Mouse (Mus musculus): ENCODE data around the gene Sh3glb2. TPM values are rescaled to one million over a fixed set of nuclear protein-coding genes. Genes with fewer than 3 reads are reported as not detected.

Sh3glb2 gene
- 19.1 and 20.9 TPM in 2 replicates for polyA plus RNA-seq (2012; rRNA removed)

GRCm38 (mm10) chr2:30358533-30359531 is at the start of gene Sh3glb2:
Sh3glb2 (minus strand) TSS chr2:30359337.

GRCm38 (mm10) chr2:30392114-30392576 is 33.0 kb upstream of the Sh3glb2 start, which contains the start of gene Dolpp1:
Dolpp1 (plus strand) TSS chr2:30392254.

DNA sequence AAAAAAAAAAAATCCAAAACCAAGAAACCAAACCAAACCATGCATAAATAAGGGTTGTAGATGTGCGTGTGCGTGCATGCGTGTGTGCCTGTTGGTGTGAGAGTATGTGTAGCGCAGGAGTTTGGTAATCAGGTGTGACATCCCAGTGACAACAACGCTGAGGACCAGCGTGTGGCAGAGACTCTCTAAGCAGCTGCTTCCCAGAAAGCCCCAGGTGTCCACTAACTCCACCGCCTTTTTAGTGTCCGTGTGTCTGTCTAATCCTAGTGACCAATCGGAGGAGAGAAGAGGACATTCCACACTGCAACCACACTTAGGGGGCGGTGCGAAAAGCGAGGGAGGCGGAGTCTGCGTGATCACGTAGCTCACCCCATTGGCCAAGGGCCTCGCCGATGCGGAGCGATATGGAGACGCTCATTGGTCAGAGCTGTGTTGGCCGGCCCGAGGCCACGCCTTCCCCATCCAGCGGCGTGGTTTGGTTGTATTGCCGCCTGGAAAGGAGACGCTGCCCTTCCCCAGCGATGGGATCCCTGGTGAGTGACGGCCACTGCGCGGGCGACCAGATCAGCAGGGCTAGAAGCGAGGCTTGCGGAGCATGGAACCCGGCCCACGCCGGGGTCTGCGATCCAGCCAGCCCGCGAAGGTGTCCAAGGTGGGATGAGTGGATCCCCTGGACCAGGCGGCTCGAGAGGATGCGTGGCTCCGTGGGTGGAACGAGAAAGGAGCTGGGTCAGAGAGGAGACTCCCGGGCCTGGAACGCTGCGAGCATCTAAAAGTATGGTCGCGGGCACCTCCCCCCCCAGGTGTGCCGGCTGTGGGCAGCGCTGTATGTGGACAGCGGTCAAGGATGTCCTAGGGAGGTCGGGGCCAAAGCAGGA is 4.9 kb upstream of the Sh3glb2 start, which contains the start of gene Miga2:
Gene Miga2 (plus strand): TSS at position 461 of the 878 bp plus-strand sequence.

Other genes with a start within 250 kb of the Sh3glb2 start
- gene Zer1, start 234.8 kb downstream of the Sh3glb2 start, polyA plus RNA-seq (2012; rRNA removed) = 6.6 and 7.7 TPM in 2 replicates
- 9.1 and 11.7 TPM in 2 replicates for gene Tbc1d13, start 225.6 kb downstream of the Sh3glb2 start, polyA plus RNA-seq (2012; rRNA removed)
- gene Endog, start 187.8 kb downstream of the Sh3glb2 start, polyA plus RNA-seq (2012; rRNA removed) = 10.4 and 12.0 TPM in 2 replicates
- gene Spout1, start 180.9 kb downstream of the Sh3glb2 start, polyA plus RNA-seq (2012; rRNA removed) = 21.1 and 21.7 TPM in 2 replicates
- gene Kyat1, start 153.5 kb downstream of the Sh3glb2 start, polyA plus RNA-seq (2012; rRNA removed) = 13.0 and 14.4 TPM in 2 replicates
- 3.1 and 3.7 TPM in 2 replicates for gene Lrrc8a, start 121.6 kb downstream of the Sh3glb2 start, polyA plus RNA-seq (2012; rRNA removed)
- 0.84 and 0.92 TPM in 2 replicates for gene Gm28035, start 118.8 kb downstream of the Sh3glb2 start, polyA plus RNA-seq (2012; rRNA removed)
- 15.2 and 18.6 TPM in 2 replicates for gene Phyhd1, start 93.1 kb downstream of the Sh3glb2 start, polyA plus RNA-seq (2012; rRNA removed)
- gene Gm28038, start 78.3 kb downstream of the Sh3glb2 start, polyA plus RNA-seq (2012; rRNA removed) = not detected in 2 replicates
- gene Dolk, start 73.0 kb downstream of the Sh3glb2 start, polyA plus RNA-seq (2012; rRNA removed) = 4.3 and 5.0 TPM in 2 replicates
- gene Nup188, start 72.9 kb downstream of the Sh3glb2 start, polyA plus RNA-seq (2012; rRNA removed) = 12.8 and 17.0 TPM in 2 replicates
- 5.6 and 6.8 TPM in 2 replicates for gene Miga2, start 4.9 kb upstream of the Sh3glb2 start, polyA plus RNA-seq (2012; rRNA removed)
- 13.3 and 17.3 TPM in 2 replicates for gene Dolpp1, start 32.9 kb upstream of the Sh3glb2 start, polyA plus RNA-seq (2012; rRNA removed)
- 12.5 and 14.2 TPM in 2 replicates for gene Crat, start 56.5 kb upstream of the Sh3glb2 start, polyA plus RNA-seq (2012; rRNA removed)
- 61.7 and 77.5 TPM in 2 replicates for gene Ptpa, start 56.7 kb upstream of the Sh3glb2 start, polyA plus RNA-seq (2012; rRNA removed)
- gene Ier5l, start 114.9 kb upstream of the Sh3glb2 start, polyA plus RNA-seq (2012; rRNA removed) = 0.72 and 0.74 TPM in 2 replicates
- gene Cstad, start 235.7 kb upstream of the Sh3glb2 start, polyA plus RNA-seq (2012; rRNA removed) = 0.08 and 0.12 TPM in 2 replicates

Data from liver, embryonic 14 days (tissue).